ENCODE assay signal across 12 mouse cellular contexts in the genomic region with DNA sequence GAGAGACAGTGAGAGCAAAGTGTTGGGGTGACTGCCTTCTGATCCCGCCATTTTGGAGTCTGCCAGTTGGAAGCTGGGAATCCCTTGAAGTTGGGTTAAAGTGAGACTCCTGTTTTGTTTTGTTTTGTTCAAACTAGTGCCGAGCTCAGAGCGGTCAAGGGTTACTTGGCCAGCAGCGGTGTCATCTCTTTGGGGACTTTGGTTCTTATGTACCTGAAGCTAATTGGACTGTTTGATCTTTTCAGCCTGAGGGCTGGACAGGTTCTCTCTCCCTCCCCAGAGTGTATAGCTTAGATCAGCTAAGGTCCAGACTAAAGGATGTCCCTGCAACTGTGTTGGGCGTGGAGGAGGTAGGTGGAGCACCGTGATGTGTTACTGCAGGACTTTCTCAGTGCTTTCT.
"Had no signal": no experiment of that assay in that cellular context is flagged by ENCODE, and none has a peak within 500 bp of the region (broad histone marks: within the 10 kb centered on the region; RNA-seq: fewer than 3 reads in every experiment).

No protein-coding gene starts in this region.

- H3K4me2 ChIP-seq: intestine, embryonic 15.5 days; limb, embryonic 13.5 days; midbrain, embryonic 13.5 days; stomach, embryonic 15.5 days had no signal

- ATAC-seq: hindbrain, postnatal 0 days; intestine, embryonic 15.5 days; lung, postnatal 0 days; midbrain, embryonic 13.5 days had no signal

- H3K27ac ChIP-seq: hindbrain, postnatal 0 days; intestine, embryonic 15.5 days; limb, embryonic 13.5 days; midbrain, embryonic 13.5 days; stomach, embryonic 15.5 days had no signal

- H3K4me3 ChIP-seq: intestine, embryonic 15.5 days; limb, embryonic 13.5 days; midbrain, embryonic 13.5 days; stomach, embryonic 15.5 days had no signal

- H3K9me3 ChIP-seq: intestine, embryonic 15.5 days; limb, embryonic 13.5 days; midbrain, embryonic 13.5 days; stomach, embryonic 15.5 days had no signal

- H3K36me3 ChIP-seq: intestine, embryonic 15.5 days; limb, embryonic 13.5 days; midbrain, embryonic 13.5 days; stomach, embryonic 15.5 days had no signal

- H3K4me1 ChIP-seq: intestine, embryonic 15.5 days; limb, embryonic 13.5 days; midbrain, embryonic 13.5 days; stomach, embryonic 15.5 days had no signal

- H3K27me3 ChIP-seq: intestine, embryonic 15.5 days; limb, embryonic 13.5 days; midbrain, embryonic 13.5 days; stomach, embryonic 15.5 days had no signal

- DNase-seq: left cerebral cortex, postnatal 4 days; lung, adult 2 months; lung, postnatal 36 days; right cerebral cortex, postnatal 14 days; thymus, adult 2 months; thymus, postnatal 25 days had no signal

- H3K9ac ChIP-seq: intestine, embryonic 15.5 days; limb, embryonic 13.5 days; midbrain, embryonic 13.5 days; stomach, embryonic 15.5 days had no signal
